Mouse (Mus musculus): Measurements from ENCODE around the gene Atp1a3. TPM values are rescaled to one million over a fixed set of nuclear protein-coding genes. Genes with fewer than 3 reads are reported as not detected.

The Atp1a3 gene
- total RNA-seq, 4 experiments from 2014 or later, result 46.3 to 149 (median 91.8) TPM

GRCm38 (mm10) chr7:24964288-24964687, 41.5 kb downstream of the Atp1a3 start:
- DNase-seq, result no peak

GRCm38 (mm10) chr7:24955226-24955625, 50.5 kb downstream of the Atp1a3 start:
- no peak for DNase-seq

GRCm38 (mm10) chr7:24954450-24954849, 51.3 kb downstream of the Atp1a3 start:
- no peak for DNase-seq

GRCm38 (mm10) chr7:24953966-24954365, 51.8 kb downstream of the Atp1a3 start:
- no peak for DNase-seq

GRCm38 (mm10) chr7:24949958-24950623, 55.7 kb downstream of the Atp1a3 start:
- no peak for DNase-seq

- DNase-seq, result no peak
These were observed 57.0 kb downstream of the Atp1a3 start for GRCm38 (mm10) chr7:24948774-24949173.

GRCm38 (mm10) chr7:24947316-24948048, 58.3 kb downstream of the Atp1a3 start:
- no peak for DNase-seq

GRCm38 (mm10) chr7:24944257-24944950, 61.4 kb downstream of the Atp1a3 start, which contains the start of gene Gm4881:
Gm4881 (minus strand) TSS chr7:24944494.
- DNase-seq, result no peak

- DNase-seq, result no peak
These were observed 62.1 kb downstream of the Atp1a3 start for GRCm38 (mm10) chr7:24943641-24944040.

GRCm38 (mm10) chr7:24931651-24932050, 74.1 kb downstream of the Atp1a3 start:
- no peak for DNase-seq

GRCm38 (mm10) chr7:24930475-24930874, 75.3 kb downstream of the Atp1a3 start:
- no peak for DNase-seq

Small RNA genes lying within 50 kb of the gene (microRNA-seq; reads per million reads assigned to microRNA genes)
- gene Mir7046 (0.67 to 0.70 reads per million in 2 experiments), gene Mir7047 (0.35 to 0.84 reads per million in 2 experiments)

Other genes with a start within 250 kb of the Atp1a3 start
- gene Cd177, start 245.6 kb downstream of the Atp1a3 start, total RNA-seq (2022), result under 1 TPM in 2 of 4 experiments, not detected in 2; 0.14 to 0.15 TPM
- under 1 TPM in 1 of 4 experiments, not detected in 3; 0.23 TPM for gene Ceacam10, start 228.8 kb downstream of the Atp1a3 start, total RNA-seq (2022)
- gene Gm9844, start 143.7 kb downstream of the Atp1a3 start, total RNA-seq (2022), result not detected
- gene Lypd4, start 136.0 kb downstream of the Atp1a3 start, total RNA-seq (2022), result not detected
- not detected for gene Dmrtc2, start 135.9 kb downstream of the Atp1a3 start, total RNA-seq (2022)
- 1,000 to 10,000 TPM in 3 of 4 experiments, 100 to 1,000 TPM in 1; 823 to 1,088 (median 1,017) TPM for gene Rps19, start 121.6 kb downstream of the Atp1a3 start, total RNA-seq (2022)
- gene Cd79a, start 108.6 kb downstream of the Atp1a3 start, total RNA-seq (2022), result 1 to 10 TPM in 2 of 4 experiments, under 1 TPM in 2; 0.44 to 2.1 (median 1.2) TPM
- gene Arhgef1, start 103.0 kb downstream of the Atp1a3 start, total RNA-seq (2022), result 100 to 1,000 TPM in 2 of 4 experiments, 10 to 100 TPM in 2; 70.6 to 172 (median 113) TPM
- gene Gm4881, start 61.5 kb downstream of the Atp1a3 start, total RNA-seq (2022), result not detected
- 100 to 1,000 TPM; 343 to 403 (median 360) TPM for gene Rabac1, start 33.2 kb downstream of the Atp1a3 start, total RNA-seq (2022)
- 10 to 100 TPM; 13.8 to 43.0 (median 24.7) TPM for gene Grik5, start 66.4 kb upstream of the Atp1a3 start, total RNA-seq (2022)
- 10 to 100 TPM; 20.2 to 25.0 (median 22.1) TPM for gene Zfp574, start 66.6 kb upstream of the Atp1a3 start, total RNA-seq (2022)
- 1 to 10 TPM in 3 of 4 experiments, under 1 TPM in 1; 0.90 to 3.5 (median 1.7) TPM for gene Pou2f2, start 173.8 kb upstream of the Atp1a3 start, total RNA-seq (2022)
- gene Dedd2, start 214.7 kb upstream of the Atp1a3 start, total RNA-seq (2022), result 10 to 100 TPM; 15.6 to 22.2 (median 19.1) TPM
- 10 to 100 TPM; 11.7 to 16.1 (median 14.2) TPM for gene Zfp526, start 215.5 kb upstream of the Atp1a3 start, total RNA-seq (2022)
- gene Gsk3a, start 231.9 kb upstream of the Atp1a3 start, total RNA-seq (2022), result 100 to 1,000 TPM in 3 of 4 experiments, 10 to 100 TPM in 1; 99.2 to 107 (median 104) TPM
- gene Erf, start 244.8 kb upstream of the Atp1a3 start, total RNA-seq (2022), result 10 to 100 TPM; 23.6 to 29.4 (median 27.2) TPM

All from adrenal gland, adult 8-10 months (tissue).